Mouse (Mus musculus) inflammation-experienced regulatory T-cells, adult 6 months (primary cell): ENCODE results near the gene Six2. TPM values are rescaled to one million over a fixed set of nuclear protein-coding genes. Genes with fewer than 3 reads are reported as not detected.

Source experiments
- ATAC-seq: one replicate; pipeline ENCODE4 v1.8.0; 2017
- polyA plus RNA-seq, 3 experiments: library from polyadenylated mRNA; unstranded; fragments of 100-300 nt; shearing (Covaris generic); gene quantifications; one replicate each; pipeline ENCODE4 v1.2.1; 2017

Gene Six2
- not detected for polyA plus RNA-seq

DNA sequence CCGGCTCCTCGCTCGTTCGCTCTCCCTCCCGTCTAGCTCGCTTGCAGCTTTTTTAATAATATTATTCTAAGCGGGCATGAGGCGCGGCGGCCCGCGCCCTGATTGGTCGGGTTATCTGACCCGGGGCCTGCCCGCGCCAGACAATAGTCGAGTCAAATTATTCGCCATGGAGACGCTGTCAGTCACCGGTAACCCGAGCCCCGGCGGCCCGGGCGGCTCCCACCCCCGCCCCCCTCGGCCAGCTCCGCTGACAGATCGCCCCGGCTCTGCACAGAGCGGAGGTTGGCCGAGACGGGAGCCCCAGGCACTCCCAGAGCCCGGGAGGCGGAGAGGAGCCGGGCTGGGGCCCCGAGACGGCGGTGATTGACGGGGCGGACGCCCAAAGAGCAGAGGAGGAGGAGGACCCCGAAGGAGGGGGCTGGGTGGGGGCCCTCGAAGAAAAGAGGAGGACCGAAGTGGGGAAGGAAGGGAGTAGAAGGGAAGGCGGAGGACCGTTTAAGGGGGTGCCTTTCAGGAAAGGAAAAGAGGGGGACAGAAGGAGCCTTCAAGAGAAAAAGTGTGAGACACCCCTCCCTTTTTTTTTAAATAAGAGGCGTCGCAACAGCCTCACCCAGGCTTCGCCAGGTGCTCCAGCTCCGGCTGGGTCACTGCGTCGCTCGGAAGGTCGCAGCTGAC, at the start of gene Six2:
Gene Six2 (minus strand): TSS at position 39 of the 675 bp plus-strand sequence.
- ATAC-seq, result no peak

DNA sequence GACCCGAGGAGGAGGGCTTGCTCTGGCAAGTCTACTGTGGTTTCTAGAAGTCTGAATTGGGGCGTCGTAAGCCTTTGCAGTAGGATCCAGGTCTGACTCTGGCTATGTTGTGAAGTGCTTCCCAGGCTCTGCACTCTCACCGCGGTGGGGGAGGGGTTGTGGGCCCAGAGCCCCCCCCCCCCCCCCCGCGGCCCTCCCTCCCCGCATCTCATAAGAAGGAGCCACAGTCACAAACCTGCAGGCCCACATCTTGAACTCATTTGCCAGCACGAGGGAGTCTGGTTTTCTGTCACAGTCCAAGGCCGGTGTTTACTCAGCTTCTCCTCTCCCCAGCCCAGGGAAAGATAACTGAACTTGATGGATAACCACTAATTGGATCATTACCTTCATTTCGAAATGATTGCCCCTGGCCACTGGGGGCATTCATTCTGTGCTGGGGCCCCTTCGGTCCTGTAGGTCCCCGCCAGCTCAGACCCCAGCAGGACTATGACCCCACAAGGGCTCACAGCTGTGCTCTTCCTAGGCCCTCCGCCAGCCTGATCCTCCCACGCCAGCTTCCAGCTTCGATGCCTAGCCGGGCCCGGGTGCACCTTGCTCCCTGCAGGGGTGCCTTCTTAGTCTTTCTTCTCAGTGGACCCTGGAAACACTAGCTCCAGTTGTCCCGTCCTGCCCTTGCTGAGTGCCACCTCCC, 49.2 kb upstream of the Six2 start:
- no peak for ATAC-seq

DNA sequence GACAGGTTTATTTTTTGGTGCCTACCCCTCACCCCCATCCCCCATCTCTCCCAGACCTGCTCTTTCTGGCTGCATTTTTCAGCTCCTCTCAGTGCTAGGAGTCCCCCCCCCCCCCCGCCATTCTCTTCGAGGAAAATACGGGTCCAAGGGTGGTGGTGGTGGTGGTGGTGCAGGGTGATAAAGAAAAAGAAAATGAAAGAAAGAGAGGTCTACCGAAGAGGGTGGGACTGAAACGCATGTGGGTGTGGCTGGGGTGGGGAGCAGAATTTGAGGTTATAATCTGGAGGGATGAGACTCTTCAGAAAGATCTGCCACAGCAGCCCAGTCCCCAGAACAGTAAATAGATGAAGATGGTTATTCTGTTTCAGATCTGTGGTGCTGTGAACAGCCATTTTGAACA, 43.3 kb upstream of the Six2 start:
- ATAC-seq, result no peak

DNA sequence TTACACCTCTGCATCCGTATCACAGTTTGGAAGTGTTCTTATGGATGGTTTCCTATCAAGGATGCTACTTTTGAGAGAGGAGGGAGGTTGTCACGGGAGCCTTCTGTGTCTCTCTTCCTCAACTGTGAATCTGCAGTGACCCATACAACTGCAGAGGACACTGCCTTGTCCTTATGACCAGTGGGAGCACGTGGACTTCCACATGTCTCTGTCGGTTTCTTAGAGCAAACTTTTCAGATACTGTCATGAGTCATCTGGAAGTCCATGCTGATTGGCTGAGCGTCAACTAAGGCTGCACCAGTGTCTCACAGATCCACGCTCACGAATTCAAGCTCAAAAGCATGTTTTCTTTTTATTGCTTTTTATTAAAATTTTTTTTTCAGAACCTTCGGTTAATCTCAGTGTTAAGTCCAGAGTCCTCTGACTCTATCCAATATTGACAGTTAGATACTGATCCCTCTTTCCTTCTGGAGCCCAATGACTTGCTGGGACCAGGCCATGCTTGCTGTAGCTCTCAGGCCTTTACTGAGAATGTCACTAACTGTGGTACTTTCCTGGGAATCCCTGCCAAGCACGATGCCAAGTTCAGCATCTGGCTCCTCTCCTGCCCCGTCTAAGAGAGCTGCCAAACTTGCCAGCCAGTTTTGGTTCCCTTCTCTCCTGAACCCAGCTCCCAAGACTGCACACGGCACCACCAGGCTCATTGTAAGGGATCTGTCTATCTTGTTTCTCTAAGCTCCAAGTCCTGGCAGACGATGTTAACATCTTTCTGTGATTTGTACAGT, 42.3 kb upstream of the Six2 start:
- no peak for ATAC-seq

DNA sequence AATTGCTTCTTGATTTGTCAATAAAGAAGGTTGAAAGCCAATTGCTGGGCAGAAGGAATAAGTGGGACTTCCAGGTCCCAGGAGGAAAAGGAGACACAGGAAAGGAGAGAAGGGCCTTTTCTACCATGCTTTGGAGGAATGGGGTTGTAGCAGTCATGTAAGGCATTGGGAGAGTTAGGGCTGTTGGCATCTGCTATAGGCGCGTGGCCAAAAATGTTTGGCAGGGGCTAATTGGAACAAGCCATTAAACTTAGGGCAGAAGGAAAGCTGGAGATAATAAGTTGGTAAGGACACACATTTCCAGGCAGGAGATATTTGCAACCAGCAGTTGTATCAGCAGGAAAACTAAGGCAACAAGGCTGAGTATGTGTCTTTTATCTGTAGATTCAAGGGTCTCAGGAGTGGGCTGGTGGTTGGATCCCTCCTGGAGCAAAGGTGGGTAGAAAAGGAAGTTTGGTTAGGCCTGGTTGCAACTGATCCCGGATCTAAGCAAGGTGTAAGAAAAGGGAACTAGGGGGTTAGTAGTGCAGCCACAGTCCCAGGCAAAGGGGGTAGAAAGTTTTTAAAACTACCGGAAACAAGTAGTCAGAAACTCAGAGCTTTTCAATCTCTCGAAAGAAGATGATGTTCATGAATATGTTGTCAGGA, 40.1 kb upstream of the Six2 start:
- no peak for ATAC-seq

DNA sequence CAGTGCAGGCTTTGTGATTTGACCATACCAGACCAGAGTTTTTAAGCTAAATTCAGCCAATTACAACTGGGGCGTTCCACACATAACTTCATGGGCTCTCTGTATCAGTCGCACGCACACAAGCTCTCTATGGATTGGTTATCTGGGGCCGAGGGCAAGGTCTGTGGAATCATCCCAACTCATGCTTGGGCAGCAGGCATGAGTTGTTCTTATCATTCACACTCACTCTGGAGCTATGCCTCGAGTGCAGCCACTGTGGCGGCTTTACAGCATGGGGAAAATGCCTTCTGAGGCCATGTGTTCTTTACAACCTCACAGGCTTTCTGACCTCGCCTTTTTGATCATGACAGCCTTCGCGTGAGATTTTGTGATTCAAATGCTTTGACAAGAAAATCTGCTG, 37.9 kb upstream of the Six2 start:
- no peak for ATAC-seq

DNA sequence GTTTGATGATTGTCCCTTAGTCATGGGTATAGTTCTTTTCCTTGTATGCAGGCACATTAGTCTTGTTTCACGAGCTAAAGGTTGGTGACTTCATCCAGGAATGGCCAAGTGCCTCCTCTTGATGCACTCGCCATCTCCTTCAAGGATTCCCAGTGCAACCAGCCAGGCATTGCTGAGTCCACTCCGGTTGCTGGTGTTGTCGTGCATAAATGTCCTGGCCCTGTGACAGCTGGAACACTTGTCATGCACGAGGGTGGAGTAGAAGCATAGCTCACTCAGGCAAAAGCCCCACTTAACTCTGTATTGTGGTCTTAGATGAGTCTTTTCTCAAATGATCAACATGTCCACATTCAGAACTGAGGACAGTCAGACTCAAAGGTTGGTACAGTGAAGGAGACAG, 35.1 kb upstream of the Six2 start:
- ATAC-seq, result no peak

DNA sequence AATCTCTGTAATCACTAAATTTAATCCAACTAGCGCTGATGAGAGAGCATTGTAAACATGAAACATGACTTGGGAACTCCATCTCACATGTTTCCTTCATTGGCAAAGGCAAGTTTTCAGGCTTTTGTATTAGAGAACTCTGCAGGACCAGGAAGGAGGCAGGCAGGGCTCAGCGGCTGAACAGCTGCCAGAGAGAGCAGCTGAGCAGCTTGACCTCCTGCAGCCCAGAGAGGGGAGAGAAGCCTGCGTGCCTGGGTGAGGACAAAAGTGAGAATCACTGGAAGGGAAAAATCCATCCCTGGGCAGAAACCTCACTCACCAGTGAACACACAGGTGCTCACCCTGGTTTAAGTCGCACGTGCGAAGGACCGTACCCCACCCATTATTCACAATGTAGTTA, 29.2 kb upstream of the Six2 start:
- ATAC-seq, result no peak

DNA sequence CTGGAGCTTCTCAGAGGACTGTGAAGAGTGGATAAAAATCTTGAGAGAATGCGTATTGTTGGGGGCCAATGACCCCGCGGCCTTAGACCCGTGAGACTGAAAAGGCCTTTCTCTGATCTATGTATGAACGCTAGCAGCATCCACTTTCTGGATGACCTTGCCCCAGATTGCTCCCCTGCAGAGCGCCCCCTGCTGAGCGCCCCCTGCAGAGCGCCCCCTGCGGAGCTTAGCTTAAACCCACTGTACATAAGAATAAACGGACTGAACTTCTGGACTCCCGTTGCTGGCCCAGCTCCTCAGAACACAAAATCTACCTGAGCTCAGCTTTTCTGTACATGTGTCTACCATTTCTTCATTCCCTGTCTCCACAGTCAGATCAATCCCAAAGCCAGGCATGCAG, 27.7 kb upstream of the Six2 start:
- no peak for ATAC-seq

DNA sequence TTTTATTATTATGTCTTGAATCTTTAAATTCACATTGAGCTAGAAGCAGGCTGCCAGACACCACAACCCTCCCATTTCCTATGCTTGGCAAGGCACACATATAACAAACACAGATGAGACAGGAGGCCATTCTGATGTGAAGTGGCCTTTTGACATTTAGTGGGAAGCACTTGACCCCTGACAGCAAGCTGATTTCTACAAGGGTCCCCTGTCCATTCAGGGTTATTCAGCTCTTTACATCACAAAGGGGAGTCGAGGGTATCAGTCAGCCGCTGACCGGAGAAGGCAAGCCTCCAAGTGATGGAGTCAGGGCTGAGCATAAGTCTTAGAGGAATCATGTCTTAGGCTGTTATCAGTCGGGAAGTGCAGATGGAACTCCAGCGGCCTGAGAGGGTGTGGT, 26.3 kb upstream of the Six2 start:
- ATAC-seq, result no peak

DNA sequence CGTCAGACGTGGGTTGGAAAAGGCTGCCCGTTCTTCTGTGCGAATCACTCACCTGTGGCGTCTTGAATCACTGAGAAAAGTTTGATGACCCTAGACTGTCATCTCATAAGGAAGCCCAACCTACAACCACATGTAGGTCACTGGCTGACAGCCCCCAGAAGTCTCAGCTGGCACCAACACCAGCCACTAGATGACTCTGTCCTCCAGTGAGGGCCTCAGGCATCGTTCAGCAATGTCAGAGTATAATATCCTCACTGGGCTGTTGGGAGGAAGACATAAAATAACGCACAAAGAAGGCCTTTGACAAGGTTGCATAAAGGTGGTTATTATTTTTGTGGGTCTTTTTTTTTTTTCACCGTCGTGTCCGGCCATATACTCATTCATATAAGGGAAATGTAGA, 24.8 kb upstream of the Six2 start:
- no peak for ATAC-seq

DNA sequence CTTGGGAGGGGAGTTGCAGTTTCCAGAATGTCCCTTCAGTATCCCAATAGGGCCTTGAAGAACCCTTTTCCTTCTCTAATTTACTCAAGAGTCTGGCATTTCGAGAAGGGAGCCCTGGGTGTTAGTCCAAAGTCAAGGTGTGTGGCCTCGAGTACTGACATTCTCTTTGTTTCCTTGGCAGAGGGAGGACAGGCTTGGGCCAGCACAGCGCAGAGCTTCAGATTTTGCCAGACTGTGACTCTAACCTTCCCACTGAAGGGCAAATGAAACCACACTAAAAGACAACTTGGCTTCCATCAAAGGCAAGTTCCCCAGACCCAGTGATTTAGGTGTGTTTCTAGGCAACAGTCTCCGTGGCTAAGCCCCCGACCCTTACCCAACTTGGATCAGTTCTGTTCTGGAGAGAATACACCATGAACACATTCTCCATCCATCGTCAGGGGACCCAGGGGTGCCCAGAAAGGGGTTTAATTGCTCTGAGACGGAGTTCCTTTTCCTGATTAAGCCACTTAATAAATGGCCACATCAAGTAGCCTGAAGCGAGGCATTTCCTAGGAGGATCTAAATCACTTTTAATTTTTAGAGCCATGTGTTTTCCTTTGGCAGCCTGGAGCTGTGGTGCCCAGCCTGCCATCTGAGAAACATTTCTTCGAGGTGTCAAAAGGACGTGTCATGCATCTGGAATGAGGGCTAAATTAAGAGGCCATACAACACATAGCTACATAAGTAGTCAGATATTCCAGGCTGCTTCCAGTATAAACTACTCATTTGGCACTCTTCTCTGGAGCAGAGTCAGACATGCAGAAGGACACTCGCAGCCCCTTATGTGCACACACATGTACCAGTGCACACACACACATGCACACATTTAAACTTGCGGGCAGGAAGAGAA, 16.5 kb upstream of the Six2 start:
- ATAC-seq, result no peak

DNA sequence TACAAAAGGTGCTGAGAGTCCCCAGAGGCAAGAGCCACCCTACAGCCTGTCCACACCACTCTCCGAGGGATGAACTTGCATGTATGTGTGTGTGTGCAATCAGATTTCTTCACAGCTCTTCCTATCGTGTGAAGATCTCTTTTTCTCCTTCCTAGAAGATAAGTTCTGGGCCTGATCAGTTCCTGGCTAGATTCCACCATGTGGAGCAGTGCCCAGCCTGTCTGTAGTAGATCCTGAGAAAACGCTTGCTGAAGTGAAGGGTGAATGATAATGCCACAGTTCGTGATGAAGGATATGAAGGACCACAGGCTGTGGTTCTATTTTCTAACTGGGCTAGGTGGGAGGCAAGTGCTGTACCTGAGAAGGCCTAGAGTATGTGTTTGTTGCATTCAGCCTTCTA, 12.0 kb upstream of the Six2 start:
- ATAC-seq, result no peak

DNA sequence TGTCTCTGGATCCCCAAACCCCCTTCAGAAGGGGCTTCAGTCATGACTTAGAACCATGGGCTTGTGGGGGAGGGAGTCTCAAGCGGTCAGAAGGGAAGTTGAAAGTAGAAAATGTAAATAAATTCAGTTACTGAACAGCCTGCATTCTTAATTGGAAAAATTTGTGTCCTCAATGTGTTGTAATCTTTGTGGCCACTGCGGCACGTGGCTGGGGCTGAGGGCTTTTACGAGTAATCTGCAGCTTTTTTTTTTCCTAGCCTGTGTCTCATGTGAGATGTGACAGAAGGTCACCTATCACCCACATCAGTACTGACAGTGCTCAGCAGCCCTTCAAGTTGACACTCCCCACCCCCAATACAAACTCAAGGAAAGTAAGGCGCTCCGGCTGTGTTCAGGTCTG, 10.6 kb upstream of the Six2 start:
- ATAC-seq, result no peak

DNA sequence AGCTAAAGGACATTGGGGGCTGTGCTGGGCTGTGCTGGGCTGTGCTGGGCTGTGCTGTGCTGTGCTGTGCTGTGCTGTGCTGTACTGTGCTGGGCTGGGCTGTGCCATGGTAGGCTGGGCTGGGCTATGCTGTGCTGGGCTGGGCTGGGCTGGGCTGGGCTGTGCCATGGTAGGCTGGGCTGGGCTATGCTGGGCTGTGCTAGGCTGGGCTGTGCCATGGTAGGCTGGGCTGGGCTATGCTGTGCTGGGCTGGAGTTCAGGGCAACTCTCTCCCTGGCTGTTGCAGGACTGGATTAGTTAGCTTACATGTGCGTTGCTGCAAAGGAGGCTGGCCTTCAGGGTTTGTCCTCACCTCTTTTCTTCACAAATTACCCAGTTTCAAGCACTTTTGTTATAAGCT, 9.9 kb upstream of the Six2 start:
- ATAC-seq, result no peak

DNA sequence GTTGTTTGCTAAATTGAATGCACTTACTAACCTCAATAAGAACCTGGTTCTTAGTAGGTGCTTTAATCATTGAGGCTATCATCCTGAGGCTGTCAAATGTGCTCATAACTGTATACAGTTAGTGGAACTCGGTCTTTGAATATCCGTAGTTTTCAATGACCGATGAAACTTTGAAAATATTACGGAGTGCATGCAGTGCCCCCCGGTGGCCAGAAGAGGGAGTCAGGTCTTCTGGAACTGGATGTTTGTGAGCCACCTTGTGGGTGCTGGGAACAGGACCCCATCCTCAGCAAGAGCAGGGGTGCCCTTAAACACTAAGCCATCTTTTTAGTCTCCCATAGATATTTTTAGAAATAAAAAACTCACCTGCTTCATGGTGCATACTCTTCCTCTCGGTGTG, 6.4 kb upstream of the Six2 start:
- ATAC-seq, result no peak

DNA sequence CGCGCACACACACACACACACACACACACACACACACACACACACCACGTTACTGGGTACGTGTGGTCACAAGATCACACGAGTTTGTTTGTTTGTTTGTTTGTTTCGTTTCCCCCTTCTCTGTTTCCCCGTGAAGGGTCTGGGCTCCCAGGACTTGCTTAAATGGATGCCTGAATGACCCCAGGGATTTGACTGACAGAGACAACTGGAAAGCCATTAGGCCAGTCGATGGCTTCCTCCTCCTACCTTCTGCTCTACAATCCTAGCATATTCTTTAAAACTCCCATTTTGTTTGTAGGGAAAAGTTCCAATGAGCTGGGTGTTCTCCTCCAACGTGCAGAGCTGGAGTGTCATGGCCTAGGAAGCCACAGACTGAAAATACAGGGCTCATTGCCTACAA, 5.0 kb upstream of the Six2 start:
- ATAC-seq, result no peak

DNA sequence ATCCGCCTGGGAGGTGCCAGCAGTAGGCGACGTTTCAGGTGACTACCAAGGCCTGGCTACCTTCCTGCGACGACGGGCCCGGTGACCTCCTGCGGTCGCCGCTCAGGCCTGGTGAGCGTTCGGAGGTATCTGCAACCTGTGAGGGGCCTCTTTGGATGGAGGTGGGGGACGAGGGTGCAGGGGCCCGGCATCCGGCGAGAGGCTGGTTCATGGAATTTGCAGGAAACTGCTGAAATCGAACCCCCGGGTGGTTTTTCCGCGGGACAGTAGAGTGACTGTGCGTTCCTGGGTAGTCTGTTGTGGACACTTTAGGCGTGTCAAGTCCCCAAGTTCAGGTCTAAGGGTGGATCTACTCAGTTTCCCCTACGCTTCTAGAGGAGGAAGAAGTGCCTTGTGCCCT, 4.5 kb upstream of the Six2 start:
- no peak for ATAC-seq

DNA sequence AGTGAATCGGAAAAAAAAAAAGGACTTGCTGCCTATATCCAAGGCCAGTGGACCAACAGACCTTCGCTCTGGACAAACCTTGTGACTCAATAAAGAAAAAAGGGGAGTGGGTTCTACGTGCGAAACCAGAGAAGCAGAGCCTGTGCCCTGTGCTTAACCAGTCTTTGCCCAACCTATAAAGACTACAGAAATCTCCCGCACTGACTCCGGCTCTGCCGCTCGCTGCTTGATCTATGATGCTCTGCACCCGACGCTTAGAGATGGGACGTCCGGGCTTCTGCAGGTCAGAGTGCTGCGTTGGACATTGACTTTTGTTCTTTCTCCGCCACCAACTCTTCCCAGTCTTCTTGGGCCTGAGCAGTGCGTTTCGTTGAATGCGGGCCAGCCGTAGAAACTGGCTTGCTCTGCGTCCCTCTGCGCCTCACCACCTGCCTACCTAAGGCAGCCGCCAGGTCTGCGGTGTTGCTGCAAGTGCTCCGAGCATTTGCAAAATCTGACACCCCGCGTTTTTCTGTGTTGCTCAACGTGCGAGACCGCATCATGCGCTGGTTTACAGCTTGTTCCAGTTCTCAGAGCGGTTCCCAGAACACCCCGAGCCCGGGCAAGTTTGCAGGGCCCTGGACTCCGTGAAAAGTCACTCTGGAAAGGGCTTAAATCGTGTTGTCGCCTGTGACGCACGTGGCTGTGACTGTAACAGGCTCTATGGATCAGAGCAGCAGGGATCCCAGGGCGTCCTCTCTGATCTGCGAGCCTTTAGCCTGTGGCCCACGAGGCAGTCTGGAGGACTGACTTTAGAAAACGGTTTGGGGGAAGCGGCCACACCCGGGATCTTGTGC, 3.8 kb upstream of the Six2 start:
- no peak for ATAC-seq

DNA sequence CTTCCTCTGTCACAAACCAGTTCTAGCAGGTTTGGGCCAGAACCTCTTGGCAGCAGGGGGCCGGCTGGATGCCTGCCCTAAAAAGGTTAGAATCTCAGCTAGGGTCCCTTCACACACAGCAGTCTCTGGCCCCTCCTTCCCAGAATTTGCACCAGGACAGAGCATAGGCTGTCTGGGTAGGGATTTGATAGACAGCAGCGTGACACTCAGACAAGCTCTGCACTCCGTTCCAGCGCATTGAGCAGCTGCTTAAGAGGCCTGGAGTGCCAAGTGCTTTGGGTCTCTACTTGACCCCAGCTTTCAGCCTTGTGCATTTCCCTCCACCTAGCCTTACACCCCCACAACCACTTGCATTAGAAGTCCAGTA, 2.9 kb upstream of the Six2 start:
- no peak for ATAC-seq

DNA sequence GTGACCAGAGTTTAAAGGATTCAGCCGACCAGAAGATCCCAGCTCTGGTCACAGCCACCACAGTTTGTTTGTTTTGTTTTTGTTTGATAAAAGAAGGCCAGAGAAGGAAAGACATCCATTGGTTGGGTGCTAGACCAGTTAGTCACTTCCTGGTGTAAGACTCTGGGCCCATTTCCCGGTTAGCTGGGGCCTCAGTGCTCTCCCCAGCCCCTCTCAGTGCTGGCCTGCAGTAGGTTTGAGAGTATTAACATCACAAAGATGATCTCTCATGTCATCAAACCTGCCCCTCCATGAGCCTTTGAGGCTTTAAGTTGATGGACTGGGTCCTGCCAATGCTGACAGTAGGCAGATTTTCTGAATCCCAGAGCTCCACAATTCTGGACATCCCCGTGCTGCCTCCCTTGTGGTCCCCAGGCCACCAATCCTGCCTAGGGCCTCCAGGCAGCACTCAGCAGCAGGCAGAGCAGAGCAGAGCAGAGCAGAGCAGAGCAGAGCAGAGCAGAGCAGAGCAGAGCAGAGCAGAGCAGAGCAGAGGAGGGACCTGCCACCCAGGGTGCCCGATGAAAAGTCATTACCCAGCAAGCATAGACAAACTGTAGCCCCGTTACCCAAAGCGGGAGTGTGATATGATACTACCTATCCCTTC, 2.4 kb upstream of the Six2 start:
- no peak for ATAC-seq
